Mouse (Mus musculus): ENCODE data around the gene Ctnnbl1.

The Ctnnbl1 gene

DNA sequence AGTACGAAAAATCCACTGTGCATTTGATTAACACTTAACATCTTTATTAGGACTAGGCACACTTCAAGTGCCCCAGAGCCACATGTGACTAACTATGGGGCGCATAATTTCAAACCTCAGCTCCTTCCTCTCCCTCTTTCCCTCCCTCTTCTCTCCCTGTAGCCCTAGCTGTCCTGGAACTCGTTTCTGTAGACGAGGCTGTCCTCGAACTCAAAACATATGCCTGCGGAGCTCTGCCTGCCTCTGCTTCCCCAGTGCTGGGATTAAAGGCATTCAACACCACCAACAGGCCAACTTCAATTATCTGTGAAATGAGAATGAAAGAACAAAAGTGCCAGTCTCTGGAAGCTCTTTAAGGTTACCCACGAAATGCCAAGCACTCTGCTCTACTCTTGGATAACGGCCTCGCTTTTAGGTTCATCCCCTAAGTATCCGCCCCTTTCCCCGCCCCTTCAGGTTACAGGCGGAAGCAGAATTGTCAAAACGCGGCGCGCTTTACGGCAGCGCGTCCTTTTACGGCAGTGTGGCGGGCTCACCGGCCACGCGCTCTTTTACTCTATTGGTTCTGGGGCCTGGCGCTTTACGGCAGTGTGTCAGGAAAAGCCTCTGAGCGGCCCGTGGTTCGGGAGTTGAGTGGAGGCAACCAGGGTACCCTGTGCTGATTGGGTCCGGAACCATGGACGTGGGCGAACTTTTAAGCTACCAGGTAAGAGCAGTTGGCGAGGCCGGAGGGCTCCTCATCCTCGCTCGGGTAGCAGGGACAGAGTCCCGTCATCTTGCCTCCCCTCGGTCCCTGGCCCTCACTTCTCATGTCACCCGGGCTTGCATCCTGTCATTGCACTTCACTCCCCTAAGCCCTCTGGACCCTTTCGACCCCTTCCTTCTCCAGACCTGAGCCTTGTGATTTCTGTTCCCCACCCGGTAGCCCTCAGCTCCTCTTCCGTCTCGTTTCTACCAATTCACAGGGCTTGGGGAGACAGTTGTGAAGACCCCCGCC is at the start of gene Ctnnbl1:
Gene Ctnnbl1 (plus strand): TSS at position 548 of the 997 bp plus-strand sequence.
- peak; percentile 95 for DNase-seq (ENCODE audit: low read depth)

DNA sequence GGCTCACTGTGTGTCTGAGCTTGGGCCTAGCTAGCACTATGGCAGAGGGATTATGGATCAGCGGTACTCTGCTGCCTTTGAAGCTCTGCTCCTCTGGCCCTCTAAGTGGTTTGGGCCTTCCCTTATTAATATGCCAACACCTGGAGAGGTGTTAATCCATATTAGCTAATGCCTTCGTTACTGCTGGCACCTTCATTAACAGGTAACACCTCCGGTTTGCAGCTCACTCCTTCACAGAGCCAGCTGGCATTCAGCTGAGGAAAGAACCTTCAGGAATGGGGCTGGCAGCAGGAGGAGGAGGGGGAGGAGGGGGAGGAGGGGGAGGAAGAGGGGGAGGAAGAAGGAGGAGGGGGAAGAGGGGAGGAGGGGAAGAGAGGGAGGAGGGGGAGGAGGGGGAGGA is 49.7 kb upstream of the Ctnnbl1 start:
- no peak for DNase-seq (ENCODE audit: low read depth)

DNA sequence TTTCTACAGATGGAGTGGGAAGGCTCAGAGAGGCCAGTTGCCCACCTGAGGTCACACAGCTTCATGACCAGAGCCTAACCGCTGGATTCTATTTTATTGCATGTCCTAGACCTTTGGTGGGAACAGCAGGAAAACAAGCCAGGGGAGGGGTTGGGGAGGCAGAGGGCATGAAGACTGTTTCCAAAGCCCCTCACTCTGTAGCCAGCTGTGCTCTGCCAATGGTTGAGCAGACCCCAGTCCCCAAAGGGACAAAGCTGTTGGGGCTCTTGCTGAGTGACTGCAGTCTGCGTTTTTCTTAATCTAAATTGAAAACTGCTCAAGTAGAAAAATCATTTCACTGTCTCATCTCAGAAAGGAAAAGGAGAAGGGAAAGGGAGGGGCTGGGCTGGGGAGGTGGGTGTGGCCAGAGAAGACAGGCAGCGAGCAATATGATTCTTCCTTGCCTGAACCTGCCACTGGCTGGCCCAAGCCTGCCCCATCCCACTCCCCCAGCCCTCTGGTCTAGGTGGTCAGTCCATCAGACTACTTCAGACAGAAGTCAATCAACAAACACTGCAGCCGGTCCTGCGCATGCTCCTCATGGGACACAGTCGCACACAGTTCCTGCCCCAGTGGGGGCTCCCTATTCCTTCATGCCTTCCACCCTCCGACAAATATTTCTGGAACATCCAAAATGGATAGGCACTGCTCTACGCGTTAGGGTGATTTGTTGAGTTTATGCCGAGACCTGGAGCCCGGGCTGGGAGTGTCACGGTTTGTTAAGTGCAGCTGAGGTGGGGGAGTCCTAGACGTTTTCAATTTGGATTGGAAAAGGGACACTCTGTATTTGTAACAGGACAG is 45.7 kb upstream of the Ctnnbl1 start:
- no peak for DNase-seq (ENCODE audit: low read depth)

DNA sequence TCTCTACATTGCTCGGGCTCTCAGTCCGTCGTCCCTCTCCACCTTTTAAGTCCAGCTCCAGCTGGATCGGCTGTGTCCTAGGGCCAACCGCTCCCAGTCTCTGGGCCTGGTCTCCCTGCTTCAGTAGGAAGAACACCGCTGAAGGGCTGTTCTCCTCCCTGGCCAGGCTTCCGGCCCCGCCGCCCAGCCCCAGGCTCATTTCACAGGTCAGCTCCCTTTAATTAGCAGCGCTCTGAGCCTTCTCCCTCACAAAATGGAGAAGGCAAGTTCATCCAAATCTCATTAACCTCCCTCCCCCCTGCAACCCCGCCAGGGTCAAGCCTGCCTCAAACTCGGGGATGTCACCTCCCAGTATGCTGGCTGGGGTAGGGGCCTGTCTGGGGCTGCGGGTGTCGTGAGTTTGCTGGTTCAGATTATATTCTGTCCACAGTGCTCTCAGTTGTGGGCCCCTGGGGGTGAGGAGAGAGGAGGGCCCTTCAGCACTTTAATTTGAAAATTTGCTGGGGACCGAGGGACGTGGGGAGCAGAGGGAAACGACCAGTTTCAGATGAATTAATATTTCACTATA is 44.8 kb upstream of the Ctnnbl1 start:
- DNase-seq (ENCODE audit: low read depth) = no peak

DNA sequence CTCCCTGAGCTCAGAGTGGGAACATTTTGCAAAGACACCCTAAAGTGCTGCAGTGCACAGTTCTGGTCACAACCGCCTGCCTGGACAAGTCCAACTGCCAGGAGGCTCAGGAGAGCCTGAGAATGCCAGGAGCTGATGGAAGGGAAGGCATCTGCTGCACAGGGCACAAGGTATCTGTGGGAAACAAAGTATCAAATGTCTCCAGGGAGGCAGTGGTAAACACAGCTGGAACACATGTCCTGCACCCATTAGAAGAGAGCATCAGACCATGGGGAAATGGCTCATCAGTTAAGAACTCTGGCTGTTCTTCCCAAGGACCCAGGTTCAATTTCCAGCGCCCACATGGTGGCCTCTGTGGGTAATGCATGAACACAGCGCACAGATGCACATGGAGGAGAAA is 43.6 kb upstream of the Ctnnbl1 start:
- no peak for DNase-seq (ENCODE audit: low read depth)

- DNase-seq (ENCODE audit: low read depth) = peak; percentile 53
These were observed 40.9 kb upstream of the Ctnnbl1 start for GRCm38 (mm10) chr2:157696297-157696731.

- no peak for DNase-seq (ENCODE audit: low read depth)
These were observed 34.0 kb upstream of the Ctnnbl1 start for GRCm38 (mm10) chr2:157703155-157703554.

DNA sequence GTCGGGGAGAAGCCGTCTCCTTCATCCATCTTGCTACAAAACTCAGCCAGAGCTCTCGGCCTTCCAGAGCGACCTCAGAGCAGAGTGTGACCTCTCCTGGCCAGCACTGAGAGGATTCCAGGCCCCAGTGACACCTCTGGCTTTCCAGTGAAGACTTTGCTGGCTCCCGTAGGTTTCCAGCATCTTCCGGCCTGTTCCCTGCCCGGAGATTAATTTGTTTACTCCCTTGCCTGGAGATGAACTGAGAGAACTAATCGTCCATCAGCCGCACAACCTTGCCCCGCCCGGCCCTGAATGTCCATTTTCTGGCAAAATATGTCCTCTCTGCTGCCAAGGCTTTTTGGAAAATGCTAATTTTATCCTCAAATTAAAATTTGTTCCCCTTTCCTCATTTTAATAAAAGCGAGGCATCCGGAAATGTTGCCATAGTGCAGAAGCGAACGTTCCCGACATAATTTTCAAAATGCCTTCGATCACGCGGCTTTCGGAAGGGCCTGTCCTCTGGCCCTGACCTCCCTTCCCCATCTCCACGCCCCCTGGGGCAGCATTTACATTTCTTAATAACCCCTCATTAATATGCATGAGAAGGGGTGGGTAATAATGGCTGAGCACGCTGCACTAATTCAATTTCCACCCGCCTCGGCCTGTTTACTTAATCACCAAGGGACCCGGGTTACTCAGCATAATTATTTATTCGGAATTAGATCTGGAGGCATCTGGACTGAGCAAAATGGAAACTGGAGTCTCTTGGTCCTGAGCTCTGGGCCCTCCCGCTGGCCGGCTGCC is 32.0 kb upstream of the Ctnnbl1 start:
- DNase-seq (ENCODE audit: low read depth) = no peak

DNA sequence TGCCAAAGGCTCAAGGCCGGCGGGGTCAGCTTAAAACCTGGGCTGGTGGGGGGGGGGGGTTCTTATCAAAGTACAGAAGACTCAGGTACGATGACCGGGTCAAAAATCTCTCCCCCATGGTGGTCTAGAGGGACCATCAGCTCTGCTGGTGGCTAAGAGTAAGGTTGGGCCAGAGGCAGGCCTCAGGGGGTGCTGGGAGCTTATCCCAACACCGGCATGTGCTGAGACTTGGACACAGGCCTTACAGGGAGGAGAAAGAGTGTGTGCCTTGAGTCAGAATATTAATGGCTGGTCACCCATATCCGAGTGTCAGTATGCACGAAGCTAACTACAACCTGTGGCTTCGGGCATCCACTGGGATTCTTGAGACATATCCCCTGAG is 31.4 kb upstream of the Ctnnbl1 start:
- DNase-seq (ENCODE audit: low read depth) = no peak

DNA sequence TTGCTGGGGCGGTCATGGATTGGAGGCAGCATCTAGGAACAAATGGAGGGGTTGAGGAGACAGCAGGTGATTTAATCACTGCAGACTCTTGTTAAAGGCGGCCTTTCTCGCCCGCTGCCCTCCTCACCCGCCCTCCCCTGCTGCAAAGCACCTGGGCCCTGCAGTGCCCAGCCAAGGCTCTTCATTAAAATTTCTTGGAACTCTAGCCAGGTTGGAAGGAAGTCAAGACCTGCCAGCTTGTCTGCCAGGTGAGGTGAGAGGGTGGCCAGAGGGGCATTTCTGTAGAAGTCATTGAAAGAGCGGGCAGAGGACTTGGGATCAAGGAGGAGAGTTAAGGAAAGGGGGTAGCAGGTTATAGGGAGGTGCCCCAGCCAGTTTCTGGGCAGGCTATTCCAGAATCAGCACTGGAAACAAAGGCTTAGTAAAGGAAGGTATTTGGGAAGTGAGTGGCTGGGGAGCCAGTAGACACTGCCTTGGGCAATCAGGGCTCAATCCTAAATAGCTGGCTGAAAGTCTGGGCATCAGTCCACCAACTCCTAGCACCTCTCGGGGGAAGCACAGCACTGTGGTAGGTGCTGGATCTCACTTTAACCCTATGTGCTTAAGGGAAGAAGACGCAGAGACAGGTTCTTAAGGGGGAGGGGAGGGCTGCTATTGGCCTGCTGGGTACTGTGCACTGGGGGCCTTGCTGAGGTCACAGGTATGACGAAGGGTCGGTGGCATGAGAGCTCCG is 29.8 kb upstream of the Ctnnbl1 start:
- no peak for DNase-seq (ENCODE audit: low read depth)

- DNase-seq (ENCODE audit: low read depth) = no peak
These were observed 24.5 kb upstream of the Ctnnbl1 start for GRCm38 (mm10) chr2:157712677-157713076.

GRCm38 (mm10) chr2:157715586-157716191 is 21.5 kb upstream of the Ctnnbl1 start:
- peak; percentile 65 for DNase-seq (ENCODE audit: low read depth)

DNA sequence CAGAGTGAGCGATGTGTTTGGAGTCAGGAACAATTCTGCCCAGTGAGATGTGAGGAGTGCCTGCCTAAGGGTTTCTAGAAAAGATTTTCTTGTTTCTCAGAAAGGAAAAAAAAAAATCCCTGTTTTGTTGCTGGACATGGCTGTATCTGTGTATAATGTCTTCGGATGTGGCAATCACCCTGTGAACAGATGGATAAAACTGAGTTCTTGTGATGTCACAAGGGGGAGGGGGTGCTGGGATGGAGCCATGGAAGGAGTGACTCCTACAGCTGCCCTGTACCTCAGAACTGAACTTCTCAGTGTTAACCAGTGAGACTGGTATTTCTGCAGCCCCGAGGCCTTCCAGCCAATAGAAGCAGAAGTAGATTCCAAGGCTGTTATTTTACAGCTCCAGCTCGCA is 18.8 kb upstream of the Ctnnbl1 start:
- DNase-seq (ENCODE audit: low read depth) = no peak

DNA sequence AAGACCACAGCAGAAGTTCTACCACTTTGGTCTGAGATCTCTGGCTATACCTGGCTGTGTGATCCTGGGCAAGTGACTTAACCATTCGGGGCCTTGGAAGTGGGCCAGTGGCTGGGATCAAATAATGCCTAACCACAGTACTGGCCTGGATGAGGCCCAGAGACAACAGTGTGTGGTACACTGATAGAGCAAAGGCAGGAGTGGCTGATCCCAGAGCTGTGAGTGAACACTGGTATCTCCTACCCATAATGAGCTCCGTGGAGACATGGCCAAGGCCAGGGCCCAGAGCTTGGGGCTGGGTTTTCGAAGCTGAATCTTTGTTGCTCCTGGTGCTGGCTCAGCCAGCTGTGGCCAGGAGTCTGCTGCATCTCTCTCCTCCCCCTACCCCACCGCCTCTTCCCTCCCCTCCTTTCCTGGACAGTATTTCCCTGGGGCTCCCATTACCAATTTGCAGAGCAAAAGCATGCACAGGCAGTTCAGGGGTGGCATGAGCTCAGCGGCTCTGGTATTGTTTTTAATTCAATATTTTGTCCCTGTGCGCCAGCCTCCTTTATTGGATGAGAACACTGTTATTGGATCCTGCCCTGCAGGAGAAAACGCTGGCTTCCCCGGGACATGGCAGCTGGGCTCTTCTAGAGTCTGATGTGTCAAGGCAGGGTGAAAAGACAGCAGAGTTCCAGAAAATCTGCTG is 13.2 kb upstream of the Ctnnbl1 start:
- no peak for DNase-seq (ENCODE audit: low read depth)

DNA sequence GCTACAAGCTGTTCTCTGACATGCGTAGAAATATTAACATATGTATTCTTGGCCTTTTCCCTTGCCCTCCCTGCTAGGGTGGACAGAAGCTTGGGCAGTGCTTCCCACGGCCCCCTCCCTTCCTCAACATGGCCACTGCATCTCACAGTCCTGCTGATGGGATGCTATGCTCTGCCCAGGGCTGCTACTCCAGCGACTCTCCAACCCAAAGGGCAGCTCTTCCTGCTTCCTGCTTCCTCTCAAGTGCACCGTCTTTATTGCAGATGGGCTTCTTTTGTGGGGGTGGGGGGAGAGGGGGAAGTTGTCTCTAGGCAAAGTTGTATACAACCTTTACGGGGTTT is 12.7 kb upstream of the Ctnnbl1 start:
- DNase-seq (ENCODE audit: low read depth) = no peak

GRCm38 (mm10) chr2:157744619-157745018 is 7.4 kb downstream of the Ctnnbl1 start:
- no peak for DNase-seq (ENCODE audit: low read depth)

- no peak for DNase-seq (ENCODE audit: low read depth)
These were observed 8.5 kb downstream of the Ctnnbl1 start for GRCm38 (mm10) chr2:157745735-157746134.

GRCm38 (mm10) chr2:157746558-157746957 is 9.4 kb downstream of the Ctnnbl1 start:
- no peak for DNase-seq (ENCODE audit: low read depth)

DNA sequence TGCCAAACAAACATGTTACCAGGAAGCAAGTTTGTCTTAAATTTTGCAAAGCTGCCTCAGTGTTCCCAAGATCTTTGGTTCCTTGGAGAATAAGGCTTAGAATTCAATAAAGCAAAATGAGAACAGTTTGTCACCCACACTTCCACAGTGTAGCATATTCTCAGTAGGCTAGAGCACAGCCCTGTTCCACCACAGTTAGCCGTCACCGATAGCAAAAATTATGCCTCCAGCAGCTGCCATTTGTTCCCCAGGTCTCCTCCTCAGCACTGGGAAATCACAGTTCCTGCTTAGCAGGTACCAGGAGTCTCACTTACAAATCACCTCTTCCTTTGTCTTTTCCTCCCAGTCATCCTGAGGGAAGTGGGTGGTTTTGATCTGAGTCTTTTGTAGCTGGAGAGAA is 10.8 kb downstream of the Ctnnbl1 start:
- DNase-seq (ENCODE audit: low read depth) = no peak

GRCm38 (mm10) chr2:157750481-157750880 is 13.3 kb downstream of the Ctnnbl1 start:
- no peak for DNase-seq (ENCODE audit: low read depth)

Measured in fibroblast of lung, adult 2 months (primary cell).